Mouse (Mus musculus) common myeloid progenitor, adult 5-6 weeks (primary cell): ENCODE measurements around the gene Sdad1. TPM values are rescaled to one million over a fixed set of nuclear protein-coding genes. Genes with fewer than 3 reads are reported as not detected.

Source experiments
- ATAC-seq: replicated peaks from 2 replicates; pipeline ENCODE4 v1.8.0; 2016; ENCODE audit warnings: low read depth, mild to moderate bottlenecking, moderate TSS enrichment, inconsistent platforms; ENCODE audit not compliant: poor library complexity, severe bottlenecking
- total RNA-seq: library from RNA; stranded (forward); fragments of 200-1000, 187-1606 nt; gene quantifications from 2 replicates; pipeline ENCODE4 v1.2.3, GENCODE M21; 2017

Gene Sdad1
- total RNA-seq, 1 experiment from 2014 or later: 86.8 TPM

GRCm38 (mm10) chr5:92248614-92249013 is 61.7 kb downstream of the Sdad1 start:
- no peak for ATAC-seq

GRCm38 (mm10) chr5:92245483-92245882 is 64.8 kb downstream of the Sdad1 start:
- ATAC-seq: peak; percentile 98

- ATAC-seq: no peak
These were observed 65.4 kb downstream of the Sdad1 start for GRCm38 (mm10) chr5:92244900-92245299.

GRCm38 (mm10) chr5:92240769-92241168 is 69.5 kb downstream of the Sdad1 start:
- no peak for ATAC-seq

- peak; percentile 72; the same call in 1 of the 2 replicates for ATAC-seq
These were observed 70.7 kb downstream of the Sdad1 start for GRCm38 (mm10) chr5:92239333-92240232.

- peak; percentile 33; the same call in 1 of the 2 replicates for ATAC-seq
These were observed 75.2 kb downstream of the Sdad1 start for GRCm38 (mm10) chr5:92234939-92235557.

Other genes starting within 250 kb of the Sdad1 start
- gene G3bp2, start 226.8 kb downstream of the Sdad1 start, total RNA-seq: 120 and 126 TPM in 2 replicates
- gene Uso1, start 172.5 kb downstream of the Sdad1 start, total RNA-seq: 24.9 and 25.6 TPM in 2 replicates
- not detected in 2 replicates for gene U90926, start 95.1 kb downstream of the Sdad1 start, total RNA-seq
- not detected in 2 replicates for gene Ppef2, start 54.2 kb downstream of the Sdad1 start, total RNA-seq
- 3.4 and 8.2 TPM in 2 replicates for gene Naaa, start 32.3 kb downstream of the Sdad1 start, total RNA-seq
- gene Cxcl9, start 17.6 kb upstream of the Sdad1 start, total RNA-seq: 0.09 TPM in 1 of 2 replicates, not detected in the other
- gene Art3, start 21.3 kb upstream of the Sdad1 start, total RNA-seq: not detected in 2 replicates
- gene Cxcl10, start 38.4 kb upstream of the Sdad1 start, total RNA-seq: 2.2 and 3.2 TPM in 2 replicates
- 71.8 and 82.3 TPM in 2 replicates for gene Nup54, start 124.7 kb upstream of the Sdad1 start, total RNA-seq
- gene Scarb2, start 196.4 kb upstream of the Sdad1 start, total RNA-seq: 42.8 and 46.9 TPM in 2 replicates
- gene Fam47e, start 244.6 kb upstream of the Sdad1 start, total RNA-seq: not detected in 2 replicates